29 mouse cellular contexts compared by ENCODE assay signal in genomic region chr13:36131992-36132649, GRCm38 (mm10). TPM values are rescaled to one million over a fixed set of nuclear protein-coding genes. Genes with fewer than 3 reads are reported as not detected.
DNase-seq lines count a peak whose midpoint lies in the region; ATAC-seq and TF ChIP-seq lines count a peak whose summit lies in the region.
"Had no signal": no experiment of that assay in that cellular context is flagged by ENCODE, and none has a peak within 500 bp of the region (broad histone marks: within the 10 kb centered on the region; RNA-seq: fewer than 3 reads in every experiment).

No protein-coding gene starts in this region.

- no peak overlapping the region; the same call in 1 of the 2 replicates for H3K4me3 ChIP-seq in G1E (ENCODE audit: low read depth, low read length)
- no peak overlapping the region for H3K4me3 ChIP-seq in intestine, postnatal 0 days (ENCODE audit: low read depth, low read length)
- H3K4me3 ChIP-seq: embryonic facial prominence, embryonic 13.5 days; heart, embryonic 12.5 days; hindbrain, embryonic 10.5 days; intestine, embryonic 15.5 days; limb, embryonic 12.5 days; midbrain, embryonic 13.5 days; myocyte; neural tube, embryonic 13.5 days had no signal

- peak; percentile 73 for DNase-seq in A20 (ENCODE audit: low read depth, low spot score)
- DNase-seq in G1E (ENCODE audit: low spot score), result no peak
- DNase-seq in fat pad, adult 2 months (ENCODE audit: extremely low read depth, low read depth, low spot score), result peak; percentile 19
- DNase-seq in c-Kit-positive CD71-positive TER-119-positive erythroid progenitor cells, embryonic 14.5 days (ENCODE audit: low spot score), result no peak
- no peak for DNase-seq in gastrocnemius, adult 18-20 months (ENCODE audit: low spot score)
- no peak for DNase-seq in left cerebral cortex, adult 18-20 months (ENCODE audit: low spot score in 2 of 2)
- DNase-seq: cerebellum, adult 11 months; cerebellum, postnatal 14 days; embryo, embryonic 11 days; heart, adult 11 months; heart, postnatal 10 days; kidney, adult 9 months; kidney, postnatal 14 days; lung, embryonic 14.5 days; lung, postnatal 4 days; thymus, adult 2 months had no signal

- H3K27ac ChIP-seq in intestine, postnatal 0 days (ENCODE audit: low read depth, low read length), result no peak overlapping the region
- H3K27ac ChIP-seq: embryonic facial prominence, embryonic 13.5 days; hindbrain, embryonic 10.5 days; intestine, embryonic 15.5 days; limb, embryonic 12.5 days; midbrain, embryonic 13.5 days; neural tube, embryonic 13.5 days had no signal

- TF ChIP-seq CTCF in G1E (IDR thresholded peaks at IDR 0.05; ENCODE audit: low read depth, low read length), result no peak
- TF ChIP-seq CTCF in intestine, postnatal 0 days (IDR thresholded peaks at IDR 0.05; ENCODE audit: low read depth), result no peak

- H3K9ac ChIP-seq in intestine, postnatal 0 days (ENCODE audit: low read depth, low read length), result no peak overlapping the region
- H3K9ac ChIP-seq: embryonic facial prominence, embryonic 13.5 days; heart, embryonic 12.5 days; intestine, embryonic 15.5 days; limb, embryonic 12.5 days; lung, embryonic 14.5 days; midbrain, embryonic 13.5 days; neural tube, embryonic 13.5 days had no signal

- ATAC-seq in G1E (ENCODE audit: extremely low read depth, insufficient number of reproducible peaks, low FRiP score, poor library complexity, severe bottlenecking), result peak; percentile 45; the same call in 1 of the 2 replicates
- peak; percentile 22; the same call in 1 of the 2 replicates for ATAC-seq in megakaryocyte-erythroid progenitor cell, adult 5-6 weeks (replicated peaks; ENCODE audit: low FRiP score, low TSS enrichment, poor library complexity, severe bottlenecking)
- no peak for ATAC-seq in intestine, postnatal 0 days
- ATAC-seq: forebrain, embryonic 14.5 days; hindbrain, embryonic 16.5 days; intestine, embryonic 15.5 days; midbrain, embryonic 13.5 days had no signal

- 81% methylated on average over 5 of the region's 5 CpGs for WGBS in intestine, postnatal 0 days

- H3K4me1 ChIP-seq in G1E (ENCODE audit: insufficient read depth, low read depth, low read length), result peaks cover 25% of the 10 kb centered on the region
- no peaks in the 10 kb centered on the region for H3K4me1 ChIP-seq in intestine, postnatal 0 days (replicated peaks; ENCODE audit: control insufficient read depth, insufficient read depth, low read length)
- H3K4me1 ChIP-seq: embryonic facial prominence, embryonic 13.5 days; hindbrain, embryonic 10.5 days; intestine, embryonic 15.5 days; limb, embryonic 12.5 days; midbrain, embryonic 13.5 days; neural tube, embryonic 13.5 days had no signal

- H3K9me3 ChIP-seq in G1E (replicated peaks), result 0 out of 2 replicates have a peak, but pooled peaks cover 5% of the 10 kb centered on the region
- H3K9me3 ChIP-seq in intestine, postnatal 0 days (ENCODE audit: control insufficient read depth), result no peaks in the 10 kb centered on the region
- H3K9me3 ChIP-seq: embryonic facial prominence, embryonic 13.5 days; heart, embryonic 12.5 days; hindbrain, embryonic 10.5 days; intestine, embryonic 15.5 days; midbrain, embryonic 13.5 days; neural tube, embryonic 13.5 days had no signal

- H3K4me2 ChIP-seq in intestine, postnatal 0 days (replicated peaks; ENCODE audit: low read depth), result no peak overlapping the region
- H3K4me2 ChIP-seq: embryonic facial prominence, embryonic 13.5 days; heart, embryonic 12.5 days; intestine, embryonic 15.5 days; limb, embryonic 12.5 days; liver, embryonic 11.5 days; lung, embryonic 14.5 days; midbrain, embryonic 13.5 days; neural tube, embryonic 13.5 days had no signal

- H3K27me3 ChIP-seq in G1E (ENCODE audit: insufficient read depth, low read length), result no peaks in the 10 kb centered on the region
- H3K27me3 ChIP-seq in intestine, postnatal 0 days (replicated peaks; ENCODE audit: control insufficient read depth, insufficient read depth, low read length), result no peaks in the 10 kb centered on the region
- H3K27me3 ChIP-seq: embryonic facial prominence, embryonic 13.5 days; heart, embryonic 12.5 days; intestine, embryonic 15.5 days; limb, embryonic 12.5 days; midbrain, embryonic 13.5 days; neural tube, embryonic 13.5 days had no signal

- H3K36me3 ChIP-seq in G1E (replicated peaks), result peaks cover 68% of the 10 kb centered on the region
- no peaks in the 10 kb centered on the region for H3K36me3 ChIP-seq in intestine, postnatal 0 days (ENCODE audit: control insufficient read depth, insufficient read depth)
- H3K36me3 ChIP-seq: embryonic facial prominence, embryonic 13.5 days; hindbrain, embryonic 10.5 days; intestine, embryonic 15.5 days; limb, embryonic 12.5 days; midbrain, embryonic 13.5 days; neural tube, embryonic 13.5 days had no signal

RNA-seq across cellular contexts. Expression of gene Lyrm4, which starts 14.8 kb away (rescaled TPM):
- total RNA-seq in G1E (2014; fragmentation: Nextera tagmentation), result 21.4 and 25.9 TPM in 2 replicates
- total RNA-seq in G1E (2017), result 32.4 and 35.3 TPM in 2 replicates
- polyA plus RNA-seq in G1E (2012), result 4.9 and 6.0 TPM in 2 replicates
- 22.8 and 37.9 TPM in 2 replicates for total RNA-seq in megakaryocyte-erythroid progenitor cell, adult 5-6 weeks (2014; fragmentation: Nextera tagmentation)
- total RNA-seq in megakaryocyte-erythroid progenitor cell, adult 5-6 weeks (2017), result 30.8 and 45.3 TPM in 2 replicates
- 15.1 and 16.9 TPM in 2 replicates for polyA plus RNA-seq in intestine, postnatal 0 days (2015; fragmentation: Nextera tagmentation; extraction: Ambion mirVana)
- total RNA-seq in gastrocnemius, adult 18-20 months (2021), result 1 to 10 TPM; 6.8 to 6.9 TPM
- total RNA-seq in left cerebral cortex, adult 18-20 months (2021), result 10 to 100 TPM; 23.6 to 24.2 TPM

RNA-seq across cellular contexts. Expression of gene Fars2, which starts 14.9 kb away (rescaled TPM):
- total RNA-seq in G1E (2014; fragmentation: Nextera tagmentation) (30.8 and 57.6 TPM in 2 replicates), G1E (2017) (54.6 and 55.0 TPM in 2 replicates)
- 32.0 and 35.9 TPM in 2 replicates for polyA plus RNA-seq in G1E (2012)
- total RNA-seq in megakaryocyte-erythroid progenitor cell, adult 5-6 weeks (2014; fragmentation: Nextera tagmentation), result 53.3 and 54.5 TPM in 2 replicates
- total RNA-seq in megakaryocyte-erythroid progenitor cell, adult 5-6 weeks (2017), result 55.2 and 110 TPM in 2 replicates
- polyA plus RNA-seq in intestine, postnatal 0 days (2015; fragmentation: Nextera tagmentation; extraction: Ambion mirVana), result 29.8 and 33.9 TPM in 2 replicates
- total RNA-seq in gastrocnemius, adult 18-20 months (2021), result 10 to 100 TPM; 34.7 to 36.1 TPM
- 10 to 100 TPM; 39.5 to 43.8 TPM for total RNA-seq in left cerebral cortex, adult 18-20 months (2021)

Comparison
In these comparisons a context has a peak if more than half of its experiments do, and no peak if none do; other contexts are left out.
1. DNase-seq: peak in A20 (single experiment) and fat pad, adult 2 months (single experiment); none in G1E (single experiment), c-Kit-positive CD71-positive TER-119-positive erythroid progenitor cells, embryonic 14.5 days (single experiment), gastrocnemius, adult 18-20 months (single experiment) and left cerebral cortex, adult 18-20 months (0 of 2).